7 mouse cellular contexts compared by ENCODE assay signal in genomic region chr14:25520589-25520988, GRCm38 (mm10).
DNase-seq lines count a peak whose midpoint lies in the region; ATAC-seq and TF ChIP-seq lines count a peak whose summit lies in the region.

No protein-coding gene starts in this region.

- TF ChIP-seq CTCF in lung, postnatal 0 days (IDR thresholded peaks at IDR 0.05) = no peak

- no peaks in the 10 kb centered on the region for H3K36me3 ChIP-seq in lung, postnatal 0 days (ENCODE audit: insufficient read depth, low read length)
- H3K36me3 ChIP-seq in embryonic facial prominence, embryonic 15.5 days = 0 out of 2 replicates have a peak, but pooled peaks cover 3% of the 10 kb centered on the region
- no peaks in the 10 kb centered on the region for H3K36me3 ChIP-seq in hindbrain, embryonic 15.5 days
- no peaks in the 10 kb centered on the region for H3K36me3 ChIP-seq in midbrain, embryonic 15.5 days (replicated peaks)

- no peak overlapping the region for H3K4me3 ChIP-seq in lung, postnatal 0 days (ENCODE audit: low read depth, low read length)
- no peak overlapping the region for H3K4me3 ChIP-seq in embryonic facial prominence, embryonic 15.5 days (replicated peaks)
- no peak overlapping the region for H3K4me3 ChIP-seq in hindbrain, embryonic 15.5 days
- no peak overlapping the region for H3K4me3 ChIP-seq in midbrain, embryonic 15.5 days

- peaks cover 40% of the 10 kb centered on the region for H3K4me1 ChIP-seq in lung, postnatal 0 days (ENCODE audit: insufficient read depth, low read depth, low read length)
- H3K4me1 ChIP-seq in embryonic facial prominence, embryonic 15.5 days = peaks cover 83% of the 10 kb centered on the region
- peaks cover 87% of the 10 kb centered on the region for H3K4me1 ChIP-seq in hindbrain, embryonic 15.5 days (replicated peaks)
- H3K4me1 ChIP-seq in midbrain, embryonic 15.5 days = peaks cover 62% of the 10 kb centered on the region

- peak overlapping the region; percentile 27; the same call in 1 of the 2 replicates for H3K27ac ChIP-seq in lung, postnatal 0 days (ENCODE audit: low read length)
- H3K27ac ChIP-seq in embryonic facial prominence, embryonic 15.5 days (replicated peaks) = 0 out of 2 replicates have a peak overlapping the region, but pooled peaks have one; percentile 28
- H3K27ac ChIP-seq in hindbrain, embryonic 15.5 days (replicated peaks) = peak overlapping the region; percentile 37; the same call in 1 of the 2 replicates
- peak overlapping the region; percentile 41 for H3K27ac ChIP-seq in midbrain, embryonic 15.5 days

- ATAC-seq in lung, postnatal 0 days = no peak
- no peak for ATAC-seq in embryonic facial prominence, embryonic 15.5 days (ENCODE audit: insufficient number of reproducible peaks, low FRiP score, low TSS enrichment, low read depth)
- no peak for ATAC-seq in hindbrain, embryonic 15.5 days (ENCODE audit: low FRiP score, low read depth)
- ATAC-seq in midbrain, embryonic 15.5 days (replicated peaks) = 0 out of 2 replicates have a peak, but pooled peaks have one; percentile 16

- 60% methylated on average over 4 of the region's 4 CpGs for WGBS in lung, postnatal 0 days
- 83% methylated on average over 4 of the region's 4 CpGs for WGBS in embryonic facial prominence, embryonic 15.5 days
- 61% methylated on average over 4 of the region's 4 CpGs for WGBS in hindbrain, embryonic 15.5 days
- WGBS in midbrain, embryonic 15.5 days = 56% methylated on average over 4 of the region's 4 CpGs

- TF ChIP-seq EP300 in lung, postnatal 0 days (IDR thresholded peaks at IDR 0.05) = no peak

- no peak overlapping the region for H3K9ac ChIP-seq in lung, postnatal 0 days (replicated peaks; ENCODE audit: low read depth)
- H3K9ac ChIP-seq in embryonic facial prominence, embryonic 15.5 days = no peak overlapping the region
- no peak overlapping the region for H3K9ac ChIP-seq in hindbrain, embryonic 15.5 days
- no peak overlapping the region for H3K9ac ChIP-seq in midbrain, embryonic 15.5 days

- H3K27me3 ChIP-seq in lung, postnatal 0 days (replicated peaks; ENCODE audit: insufficient read depth, low read length) = no peaks in the 10 kb centered on the region
- H3K27me3 ChIP-seq in embryonic facial prominence, embryonic 15.5 days = no peaks in the 10 kb centered on the region
- no peaks in the 10 kb centered on the region for H3K27me3 ChIP-seq in hindbrain, embryonic 15.5 days
- no peaks in the 10 kb centered on the region for H3K27me3 ChIP-seq in midbrain, embryonic 15.5 days (replicated peaks)

- no peak overlapping the region for H3K4me2 ChIP-seq in lung, postnatal 0 days (replicated peaks; ENCODE audit: low read depth, low read length)
- H3K4me2 ChIP-seq in embryonic facial prominence, embryonic 15.5 days (replicated peaks) = no peak overlapping the region
- no peak overlapping the region for H3K4me2 ChIP-seq in hindbrain, embryonic 15.5 days
- no peak overlapping the region for H3K4me2 ChIP-seq in midbrain, embryonic 15.5 days

- DNase-seq in lung, postnatal 0 days (ENCODE audit: low spot score) = no peak
- no peak for DNase-seq in lung, postnatal 14 days
- DNase-seq in adipocyte (ENCODE audit: low spot score) = no peak
- DNase-seq in embryo, embryonic 11 days = no peak

- H3K9me3 ChIP-seq in lung, postnatal 0 days (ENCODE audit: low read length) = no peaks in the 10 kb centered on the region
- H3K9me3 ChIP-seq in embryonic facial prominence, embryonic 15.5 days (replicated peaks) = no peaks in the 10 kb centered on the region
- no peaks in the 10 kb centered on the region for H3K9me3 ChIP-seq in hindbrain, embryonic 15.5 days
- H3K9me3 ChIP-seq in midbrain, embryonic 15.5 days = no peaks in the 10 kb centered on the region
